Mouse (Mus musculus) liver, embryonic 14.5 days (tissue): Measurements from ENCODE around the gene Slc26a9. TPM values are rescaled to one million over a fixed set of nuclear protein-coding genes. Genes with fewer than 3 reads are reported as not detected.

Experiments used
- ATAC-seq: fragments of 200-750 bp; cut with Nextera tagmentation; 2 replicates; pipeline ENCODE4 v1.8.0; 2017; ENCODE audit warnings: moderate number of reproducible peaks, mild to moderate bottlenecking, moderate library complexity; ENCODE audit not compliant: insufficient read depth
- DNase-seq, 3 experiments: peaks; one replicate each; pipeline ENCODE4 v3.0.0-alpha.2; 2012 to 2013; ENCODE audit warnings: low read depth in 3 of 3, low spot score in 3 of 3
- H3K27ac ChIP-seq: fragments of 300-500 bp; sonication (generic); 2 replicates; pipeline ENCODE4 v1.5.1; 2014; ENCODE audit warnings: moderate library complexity, mild to moderate bottlenecking, control low read depth, inconsistent platforms
- H3K27me3 ChIP-seq: fragments of 300-500 bp; sonication (generic); 2 replicates; pipeline ENCODE4 v1.6.1; 2014; ENCODE audit warnings: mild to moderate bottlenecking, low read length, moderate library complexity; ENCODE audit not compliant: control insufficient read depth, insufficient read depth
- H3K36me3 ChIP-seq: fragments of 300-500 bp; sonication (generic); replicated peaks from 2 replicates; pipeline ENCODE4 v1.6.1; 2014; ENCODE audit warnings: low read depth; ENCODE audit not compliant: control insufficient read depth, insufficient read depth
- H3K4me1 ChIP-seq, 2 experiments: fragments of 200-500 bp in 1 of 2; fragments of 300-500 bp in 1 of 2; sonication (generic) in 1 of 2; replicated peaks; 2 replicates each; pipeline ENCODE4 v1.6.1; 2012 to 2014; ENCODE audit warnings: antibody characterized with exemption in 1 of 2, inconsistent platforms in 1 of 2, low read length in 1 of 2; ENCODE audit not compliant: control insufficient read depth in 2 of 2, insufficient read depth in 2 of 2
- H3K4me2 ChIP-seq: fragments of 300-500 bp; sonication (generic); 2 replicates; pipeline ENCODE4 v1.6.1; 2014; ENCODE audit warnings: low read depth, mild to moderate bottlenecking, control low read depth, moderate library complexity
- H3K4me3 ChIP-seq, 2 experiments: fragments of 200-500 bp in 1 of 2; fragments of 300-500 bp in 1 of 2; sonication (generic) in 1 of 2; 2 replicates each; pipeline ENCODE4 v1.5.1; 2012 to 2014; ENCODE audit warnings: low read depth in 2 of 2, low read length in 2 of 2, mild to moderate bottlenecking in 2 of 2, control low read depth in 1 of 2, inconsistent platforms in 1 of 2, moderate library complexity in 1 of 2; ENCODE audit not compliant: insufficient read depth in 1 of 2
- H3K9ac ChIP-seq: fragments of 300-500 bp; sonication (generic); replicated peaks from 2 replicates; pipeline ENCODE4 v1.6.1; 2014; ENCODE audit warnings: mild to moderate bottlenecking, control low read depth, moderate library complexity
- H3K9me3 ChIP-seq: fragments of 300-500 bp; sonication (generic); 2 replicates; pipeline ENCODE4 v1.6.1; 2016; ENCODE audit warnings: low read length, mixed read lengths; ENCODE audit not compliant: control insufficient read depth
- CTCF ChIP-seq: IDR thresholded peaks from 2 replicates; pipeline ENCODE4 v1.5.1; 2016; ENCODE audit warnings: antibody characterized with exemption, low read depth, control low read depth
- EP300 ChIP-seq: IDR thresholded peaks from 2 replicates; pipeline ENCODE4 v1.6.1; 2016; ENCODE audit warnings: antibody characterized with exemption, low read depth
- WGBS: fragments of 180-500 bp; shearing (Covaris S2); extraction: QIAGEN DNeasy Blood & Tissue Kit; methylation state at CpG from one replicate; pipeline ENCODE4 v1.1.7; 2014; ENCODE audit not compliant: insufficient replicate concordance; 5-methylcytosine and 5-hydroxymethylcytosine counted together
- polyA plus RNA-seq, 2 experiments: library from polyadenylated mRNA; depleted of rRNA in 1 of 2; stranded (reverse) in 1 of 2; unstranded in 1 of 2; fragments of >200 nt; fragmentation: Nextera tagmentation in 1 of 2; extraction: Ambion mirVana in 1 of 2; gene quantifications; 2 replicates each; pipeline versions ENCODE4 v1.2.1 to v1.2.3; 2012 to 2014

The Slc26a9 gene
- polyA plus RNA-seq, 2 experiments = 0.06 TPM; not detected in 1

DNA sequence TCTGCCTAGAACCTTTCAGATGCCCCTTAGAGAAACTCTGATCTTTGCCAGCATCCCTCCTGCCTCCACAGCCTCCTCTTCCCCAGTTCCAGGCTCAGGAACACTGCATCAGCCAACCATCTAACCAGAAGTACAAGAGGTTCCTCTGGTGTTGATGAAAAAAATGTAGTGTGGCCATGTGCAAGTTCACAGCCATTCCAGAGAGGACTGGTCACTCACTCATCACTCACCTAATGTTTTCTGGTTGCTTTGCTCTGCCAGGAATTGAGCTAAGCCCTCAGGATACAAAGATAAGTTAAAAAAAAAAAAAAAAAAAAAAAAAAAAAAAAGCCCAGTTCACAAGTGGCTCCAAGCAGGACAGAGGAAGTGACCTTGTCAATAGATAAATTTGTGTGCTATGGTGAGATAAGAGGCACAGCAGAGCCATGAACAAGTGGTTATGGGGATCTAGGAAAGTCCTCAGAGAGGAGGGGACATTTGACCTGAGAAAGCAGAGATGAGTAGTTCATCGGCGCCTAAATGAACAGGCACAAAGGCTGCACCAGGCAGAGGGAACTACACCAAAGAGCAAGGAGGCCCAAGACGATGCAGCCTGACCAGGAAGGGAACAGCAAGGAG lies 10.5 kb downstream of the Slc26a9 start:
- WGBS = 4% methylated on average over 3 of the region's 3 CpGs
- DNase-seq = peak in 1 of 3 experiments; percentile 7

DNA sequence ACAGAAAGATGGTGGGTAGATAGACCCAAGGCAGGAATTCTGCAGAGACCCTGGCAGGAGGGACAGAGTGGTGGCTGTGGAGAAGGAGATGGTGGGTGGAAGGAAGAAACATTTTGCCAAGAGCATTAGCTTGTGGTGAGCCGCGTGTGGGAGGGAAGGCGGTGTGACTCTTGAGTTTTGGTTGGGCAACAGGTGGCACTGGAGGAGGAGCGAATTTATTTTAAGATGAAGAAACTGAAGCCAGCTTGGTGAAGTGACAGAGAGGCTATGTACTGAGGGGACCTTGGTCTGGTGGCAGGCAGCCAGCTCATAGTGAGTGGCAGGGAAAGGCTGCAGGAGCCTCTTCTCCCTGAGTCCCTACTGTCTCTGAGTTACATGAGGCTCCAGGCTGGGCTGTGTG lies 11.1 kb downstream of the Slc26a9 start:
- H3K36me3 ChIP-seq = no peaks in the 10 kb centered on the region
- no peak for DNase-seq
- H3K27me3 ChIP-seq = no peaks in the 10 kb centered on the region
- H3K9me3 ChIP-seq = no peaks in the 10 kb centered on the region
- H3K4me3 ChIP-seq = no peak overlapping the region
- no peak for ATAC-seq
- TF ChIP-seq CTCF (no peak), EP300 (no peak)
- 17% methylated on average over 4 of the region's 4 CpGs for WGBS
- no peak overlapping the region for H3K27ac ChIP-seq
- H3K4me1 ChIP-seq = peaks cover 2 to 11% of the 10 kb centered on the region in 2 experiments; a peak in 3 of 4 replicates
- H3K9ac ChIP-seq = no peak overlapping the region
- H3K4me2 ChIP-seq = no peak overlapping the region

More for the DNA sequence above, 10.5 kb downstream of the Slc26a9 start:
- H3K4me2 ChIP-seq = no peak overlapping the region
- ATAC-seq = no peak
- peaks cover 2 to 11% of the 10 kb centered on the region in 2 experiments; a peak in 3 of 4 replicates for H3K4me1 ChIP-seq
- no peaks in the 10 kb centered on the region for H3K27me3 ChIP-seq
- no peak overlapping the region for H3K27ac ChIP-seq
- H3K4me3 ChIP-seq = no peak overlapping the region
- H3K9me3 ChIP-seq = no peaks in the 10 kb centered on the region
- no peaks in the 10 kb centered on the region for H3K36me3 ChIP-seq
- no peak for TF ChIP-seq EP300
- H3K9ac ChIP-seq = no peak overlapping the region

DNA sequence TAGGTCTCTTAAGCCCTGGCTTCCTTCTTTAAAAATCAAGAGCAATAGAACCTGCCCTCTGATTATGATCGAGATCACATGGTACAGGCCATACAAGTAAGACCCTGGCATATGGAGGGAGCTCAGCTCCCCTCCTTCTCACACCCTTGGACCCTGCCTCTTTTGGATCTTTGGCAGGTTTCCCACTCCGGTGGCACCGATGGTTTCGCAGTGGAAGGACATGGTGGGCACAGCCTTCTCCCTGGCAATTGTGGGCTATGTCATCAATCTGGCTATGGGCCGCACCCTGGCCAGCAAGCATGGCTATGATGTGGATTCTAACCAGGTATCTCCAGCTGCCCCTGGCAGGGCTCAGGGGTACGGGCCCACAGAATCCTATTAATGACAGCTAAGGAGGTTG lies 13.4 kb downstream of the Slc26a9 start:
- peaks cover 2 to 11% of the 10 kb centered on the region in 2 experiments; a peak in 3 of 4 replicates for H3K4me1 ChIP-seq
- WGBS = 74% methylated on average over 6 of the region's 6 CpGs

DNA sequence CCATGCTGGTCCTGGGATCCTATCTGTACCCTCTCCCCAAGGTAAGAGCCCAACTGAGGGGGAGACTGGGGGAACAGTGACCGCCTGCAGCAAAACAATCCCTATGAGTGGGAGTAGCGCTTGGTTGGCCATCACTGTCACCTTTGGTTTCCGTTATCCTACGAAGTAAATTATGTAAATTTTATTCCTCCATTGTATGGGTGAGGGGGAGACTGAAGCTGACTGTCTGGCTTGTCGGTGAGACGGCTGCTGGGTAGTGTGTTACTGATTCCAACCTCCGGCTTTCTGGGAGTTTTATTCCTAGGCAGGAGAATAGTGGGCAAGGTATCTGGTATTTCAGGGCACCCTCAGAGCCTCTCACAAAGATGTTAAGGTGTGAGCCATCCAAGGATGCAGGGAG lies 15.0 kb downstream of the Slc26a9 start:
- WGBS = 66% methylated on average over 7 of the region's 7 CpGs
- Histone ChIP-seq H3K9ac (no peak overlapping the region), H3K27me3 (no peaks in the 10 kb centered on the region), H3K4me1 (peaks cover 2 to 10% of the 10 kb centered on the region in 2 experiments; a peak in 3 of 4 replicates), H3K4me2 (no peak overlapping the region), H3K4me3 (no peak overlapping the region), H3K27ac (no peak overlapping the region), H3K9me3 (no peaks in the 10 kb centered on the region), H3K36me3 (no peaks in the 10 kb centered on the region)
- DNase-seq (no peak), ATAC-seq (no peak)
- no peak for TF ChIP-seq EP300
- TF ChIP-seq CTCF = no peak

More for the DNA sequence above, 13.4 kb downstream of the Slc26a9 start:
- Histone ChIP-seq H3K4me3 (no peak overlapping the region), H3K27ac (no peak overlapping the region), H3K9me3 (no peaks in the 10 kb centered on the region), H3K9ac (no peak overlapping the region), H3K4me2 (no peak overlapping the region), H3K27me3 (no peaks in the 10 kb centered on the region), H3K36me3 (no peaks in the 10 kb centered on the region)
- no peak for DNase-seq
- TF ChIP-seq CTCF = no peak
- no peak for TF ChIP-seq EP300
- ATAC-seq = no peak

DNA sequence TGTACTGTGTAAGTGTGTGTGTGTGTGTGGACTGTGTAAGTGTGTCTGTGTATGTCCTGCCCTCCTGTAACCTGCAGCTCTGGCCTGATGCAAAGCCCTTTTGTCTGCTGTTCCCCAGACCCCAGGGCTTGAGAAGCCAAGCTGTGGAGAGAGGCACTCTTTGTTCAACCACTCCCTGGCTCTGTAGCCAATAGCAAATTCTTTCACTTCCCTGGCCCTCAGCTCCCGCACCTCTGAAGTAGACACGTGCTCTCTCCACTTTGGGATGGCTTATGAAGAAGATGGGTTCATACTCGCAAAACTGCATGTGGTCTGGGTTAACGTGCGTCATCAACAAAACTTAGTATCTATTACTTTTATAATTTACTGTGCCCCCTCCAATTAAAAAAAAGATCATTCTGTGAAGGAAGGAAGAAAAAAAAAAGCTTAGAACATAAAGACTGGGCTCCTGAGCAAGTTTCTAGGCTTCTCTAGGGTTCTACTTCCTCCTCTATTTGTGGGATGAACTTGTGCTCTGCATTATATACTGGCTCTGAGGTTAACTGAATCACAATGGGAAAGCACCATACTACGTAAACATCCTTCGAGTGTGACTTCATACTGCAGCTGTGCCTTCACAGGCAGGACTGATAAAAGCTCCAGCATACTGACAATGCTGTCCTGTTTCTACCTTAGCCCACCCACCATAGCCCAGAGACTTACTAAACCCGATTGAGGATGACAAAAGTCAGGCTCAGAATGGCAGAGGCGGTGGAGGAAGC lies 16.0 kb downstream of the Slc26a9 start:
- Histone ChIP-seq H3K4me3 (no peak overlapping the region), H3K9me3 (no peaks in the 10 kb centered on the region), H3K36me3 (no peaks in the 10 kb centered on the region), H3K27ac (no peak overlapping the region), H3K27me3 (no peaks in the 10 kb centered on the region), H3K9ac (no peak overlapping the region), H3K4me2 (no peak overlapping the region), H3K4me1 (peaks cover 0 to under 1% of the 10 kb centered on the region in 2 experiments; a peak in 2 of 4 replicates)
- no peak for TF ChIP-seq CTCF
- TF ChIP-seq EP300 = no peak
- 52% methylated on average over 9 of the region's 9 CpGs for WGBS
- ATAC-seq (no peak), DNase-seq (no peak)
